Mouse (Mus musculus): ENCODE data around the gene Cdc14b. TPM values are rescaled to one million over a fixed set of nuclear protein-coding genes. Genes with fewer than 3 reads are reported as not detected.

The Cdc14b gene
- polyA plus RNA-seq, 1 experiment from 2014 or later = 21.0 TPM

- Histone ChIP-seq H3K4me2 (ENCODE audit: low read length) (no peak overlapping the region), H3K4me3 (ENCODE audit: control insufficient read depth in 1 of 2, insufficient read depth in 1 of 2, low read depth in 1 of 2, low read length in 2 of 2) (no peak overlapping the region), H3K27me3 (ENCODE audit: control insufficient read depth, insufficient read depth, low read length) (no peaks in the 10 kb centered on the region), H3K4me1 (ENCODE audit: control insufficient read depth in 2 of 2, insufficient read depth in 2 of 2, low read length in 2 of 2) (peaks cover 13 to 19% of the 10 kb centered on the region in 2 experiments), H3K9ac (ENCODE audit: low read length) (no peak overlapping the region), H3K9me3 (ENCODE audit: control insufficient read depth, low read length) (no peaks in the 10 kb centered on the region), H3K27ac (replicated peaks in 1 of 2; ENCODE audit: control insufficient read depth in 1 of 2, insufficient read depth in 1 of 2, low read depth in 2 of 2, low read length in 2 of 2) (no peak overlapping the region), H3K36me3 (ENCODE audit: control insufficient read depth, insufficient read depth, low read length) (peaks cover 65% of the 10 kb centered on the region)
- 76% methylated on average over 3 of the region's 3 CpGs for WGBS
- no peak for ATAC-seq (ENCODE audit: insufficient number of reproducible peaks, insufficient read depth, low FRiP score, low read depth)
Measured at GRCm38 (mm10) chr13:64306078-64306477, 31.0 kb upstream of the Cdc14b start.

GRCm38 (mm10) chr13:64299069-64299468, 24.0 kb upstream of the Cdc14b start:
- Histone ChIP-seq H3K36me3 (ENCODE audit: control insufficient read depth, insufficient read depth, low read length) (peaks cover 69% of the 10 kb centered on the region), H3K9ac (ENCODE audit: low read length) (no peak overlapping the region), H3K27ac (replicated peaks in 1 of 2; ENCODE audit: control insufficient read depth in 1 of 2, insufficient read depth in 1 of 2, low read depth in 2 of 2, low read length in 2 of 2) (no peak overlapping the region), H3K4me1 (ENCODE audit: control insufficient read depth in 2 of 2, insufficient read depth in 2 of 2, low read length in 2 of 2) (peaks cover 0 to 2% of the 10 kb centered on the region in 2 experiments; a peak in 1 of 4 replicates), H3K9me3 (ENCODE audit: control insufficient read depth, low read length) (no peaks in the 10 kb centered on the region), H3K27me3 (ENCODE audit: control insufficient read depth, insufficient read depth, low read length) (no peaks in the 10 kb centered on the region), H3K4me2 (ENCODE audit: low read length) (no peak overlapping the region), H3K4me3 (ENCODE audit: control insufficient read depth in 1 of 2, insufficient read depth in 1 of 2, low read depth in 1 of 2, low read length in 2 of 2) (no peak overlapping the region)
- 96% methylated on average over 1 of the region's 1 CpGs for WGBS
- no peak for ATAC-seq (ENCODE audit: insufficient number of reproducible peaks, insufficient read depth, low FRiP score, low read depth)

- Histone ChIP-seq H3K9ac (ENCODE audit: low read length) (no peak overlapping the region), H3K36me3 (ENCODE audit: control insufficient read depth, insufficient read depth, low read length) (peaks cover 25% of the 10 kb centered on the region), H3K4me1 (ENCODE audit: control insufficient read depth in 2 of 2, insufficient read depth in 2 of 2, low read length in 2 of 2) (peaks cover 0 to 4% of the 10 kb centered on the region in 2 experiments; a peak in 1 of 4 replicates), H3K27me3 (ENCODE audit: control insufficient read depth, insufficient read depth, low read length) (no peaks in the 10 kb centered on the region), H3K9me3 (ENCODE audit: control insufficient read depth, low read length) (peaks cover 5% of the 10 kb centered on the region), H3K27ac (replicated peaks in 1 of 2; ENCODE audit: control insufficient read depth in 1 of 2, insufficient read depth in 1 of 2, low read depth in 2 of 2, low read length in 2 of 2) (no peak overlapping the region), H3K4me2 (ENCODE audit: low read length) (no peak overlapping the region), H3K4me3 (ENCODE audit: control insufficient read depth in 1 of 2, insufficient read depth in 1 of 2, low read depth in 1 of 2, low read length in 2 of 2) (no peak overlapping the region)
- no peak for ATAC-seq (ENCODE audit: insufficient number of reproducible peaks, insufficient read depth, low FRiP score, low read depth)
- WGBS = 60% methylated on average over 4 of the region's 4 CpGs
Measured at GRCm38 (mm10) chr13:64286791-64287190, 11.7 kb upstream of the Cdc14b start.

- Histone ChIP-seq H3K36me3 (ENCODE audit: control insufficient read depth, insufficient read depth, low read length) (peaks cover 20% of the 10 kb centered on the region), H3K4me3 (ENCODE audit: control insufficient read depth in 1 of 2, insufficient read depth in 1 of 2, low read depth in 1 of 2, low read length in 2 of 2) (no peak overlapping the region), H3K27me3 (ENCODE audit: control insufficient read depth, insufficient read depth, low read length) (no peaks in the 10 kb centered on the region), H3K9me3 (ENCODE audit: control insufficient read depth, low read length) (peaks cover 5% of the 10 kb centered on the region), H3K4me1 (ENCODE audit: control insufficient read depth in 2 of 2, insufficient read depth in 2 of 2, low read length in 2 of 2) (peaks cover 0 to 4% of the 10 kb centered on the region in 2 experiments; a peak in 1 of 4 replicates), H3K9ac (ENCODE audit: low read length) (no peak overlapping the region), H3K4me2 (ENCODE audit: low read length) (no peak overlapping the region), H3K27ac (replicated peaks in 1 of 2; ENCODE audit: control insufficient read depth in 1 of 2, insufficient read depth in 1 of 2, low read depth in 2 of 2, low read length in 2 of 2) (no peak overlapping the region)
- WGBS = 78% methylated on average over 4 of the region's 4 CpGs
- no peak for ATAC-seq (ENCODE audit: insufficient number of reproducible peaks, insufficient read depth, low FRiP score, low read depth)
Measured at GRCm38 (mm10) chr13:64286321-64286720, 11.2 kb upstream of the Cdc14b start.

- peaks cover 0 to 4% of the 10 kb centered on the region in 2 experiments; a peak in 1 of 4 replicates for H3K4me1 ChIP-seq (ENCODE audit: control insufficient read depth in 2 of 2, insufficient read depth in 2 of 2, low read length in 2 of 2)
- H3K4me2 ChIP-seq (ENCODE audit: low read length) = no peak overlapping the region
- no peak overlapping the region for H3K27ac ChIP-seq (replicated peaks in 1 of 2; ENCODE audit: control insufficient read depth in 1 of 2, insufficient read depth in 1 of 2, low read depth in 2 of 2, low read length in 2 of 2)
- 90% methylated on average over 2 of the region's 2 CpGs for WGBS
- H3K9me3 ChIP-seq (ENCODE audit: control insufficient read depth, low read length) = peaks cover 5% of the 10 kb centered on the region
- no peak overlapping the region for H3K4me3 ChIP-seq (ENCODE audit: control insufficient read depth in 1 of 2, insufficient read depth in 1 of 2, low read depth in 1 of 2, low read length in 2 of 2)
- no peaks in the 10 kb centered on the region for H3K27me3 ChIP-seq (ENCODE audit: control insufficient read depth, insufficient read depth, low read length)
- H3K36me3 ChIP-seq (ENCODE audit: control insufficient read depth, insufficient read depth, low read length) = peaks cover 14% of the 10 kb centered on the region
- H3K9ac ChIP-seq (ENCODE audit: low read length) = no peak overlapping the region
- no peak for ATAC-seq (ENCODE audit: insufficient number of reproducible peaks, insufficient read depth, low FRiP score, low read depth)
Measured at GRCm38 (mm10) chr13:64284676-64285075, 9.6 kb upstream of the Cdc14b start.

GRCm38 (mm10) chr13:64280940-64281339, 5.8 kb upstream of the Cdc14b start:
- WGBS = 79% methylated on average over 5 of the region's 5 CpGs
- H3K27ac ChIP-seq (replicated peaks in 1 of 2; ENCODE audit: control insufficient read depth in 1 of 2, insufficient read depth in 1 of 2, low read depth in 2 of 2, low read length in 2 of 2) = no peak overlapping the region
- peaks cover 5% of the 10 kb centered on the region for H3K9me3 ChIP-seq (ENCODE audit: control insufficient read depth, low read length)
- H3K4me1 ChIP-seq (ENCODE audit: control insufficient read depth in 2 of 2, insufficient read depth in 2 of 2, low read length in 2 of 2) = no peaks in the 10 kb centered on the region
- H3K4me2 ChIP-seq (ENCODE audit: low read length) = no peak overlapping the region
- H3K36me3 ChIP-seq (ENCODE audit: control insufficient read depth, insufficient read depth, low read length) = 0 out of 2 replicates have a peak, but pooled peaks cover 3% of the 10 kb centered on the region
- ATAC-seq (ENCODE audit: insufficient number of reproducible peaks, insufficient read depth, low FRiP score, low read depth) = no peak
- no peak overlapping the region for H3K4me3 ChIP-seq (ENCODE audit: control insufficient read depth in 1 of 2, insufficient read depth in 1 of 2, low read depth in 1 of 2, low read length in 2 of 2)
- H3K9ac ChIP-seq (ENCODE audit: low read length) = no peak overlapping the region
- H3K27me3 ChIP-seq (ENCODE audit: control insufficient read depth, insufficient read depth, low read length) = no peaks in the 10 kb centered on the region

- Histone ChIP-seq H3K27ac (replicated peaks in 1 of 2; ENCODE audit: control insufficient read depth in 1 of 2, insufficient read depth in 1 of 2, low read depth in 2 of 2, low read length in 2 of 2) (no peak overlapping the region), H3K4me1 (ENCODE audit: control insufficient read depth in 2 of 2, insufficient read depth in 2 of 2, low read length in 2 of 2) (peaks cover 9 to 10% of the 10 kb centered on the region in 2 experiments; a peak in 3 of 4 replicates), H3K27me3 (ENCODE audit: control insufficient read depth, insufficient read depth, low read length) (no peaks in the 10 kb centered on the region), H3K9me3 (ENCODE audit: control insufficient read depth, low read length) (no peaks in the 10 kb centered on the region), H3K4me2 (ENCODE audit: low read length) (peak overlapping the region; percentile 100), H3K36me3 (ENCODE audit: control insufficient read depth, insufficient read depth, low read length) (no peaks in the 10 kb centered on the region), H3K9ac (ENCODE audit: low read length) (peak overlapping the region; percentile 76; the same call in 1 of the 2 replicates), H3K4me3 (ENCODE audit: control insufficient read depth in 1 of 2, insufficient read depth in 1 of 2, low read depth in 1 of 2, low read length in 2 of 2) (peak overlapping the region; percentile 62 to 77)
- no peak for ATAC-seq (ENCODE audit: insufficient number of reproducible peaks, insufficient read depth, low FRiP score, low read depth)
- WGBS = 16% methylated on average over 9 of the region's 9 CpGs
Measured at GRCm38 (mm10) chr13:64275754-64276127, 651 bp upstream of the Cdc14b start.
